Mouse (Mus musculus) left cerebral cortex, adult 2 months (tissue): ENCODE measurements at regions not wholly inside any gene's neighbourhood (a gene's known extent, or its start where the extent isn't known, plus 50 kb on each side); places are given as distances from the start of the nearest gene placed in this dataset.

Experiments used
- DNase-seq, 2 experiments: peaks; one replicate each; pipeline ENCODE4 v3.0.0; 2021 to 2022; ENCODE audit warnings: low spot score in 2 of 2, mixed read lengths in 1 of 2; ENCODE audit errors: extremely low spot score in 1 of 2
- H3K27ac ChIP-seq: fragments of 200-600 bp; 2 replicates; pipeline ENCODE4 v1.8.1; 2022
- H3K4me3 ChIP-seq: fragments of 200-600 bp; 2 replicates; pipeline ENCODE4 v1.8.1; 2022
- CTCF ChIP-seq: fragments of 200-600 bp; IDR thresholded peaks from 2 replicates; pipeline ENCODE4 v1.8.1; 2022; ENCODE audit warnings: antibody characterized with exemption, mild to moderate bottlenecking, moderate library complexity
- intact Hi-C: fragments of 180-260 bp; cut with DNase I; formaldehyde crosslinking; loops from one replicate; pipeline ENCODE4 v1.15.1; 2025

GRCm38 (mm10) chr14:72292656-72293299 lies 198.9 kb downstream of the Gm9195 start:
- no peak overlapping the region for H3K27ac ChIP-seq
- TF ChIP-seq CTCF, result no peak
- peak; percentile 11 for DNase-seq
- intact Hi-C loops, result loop anchor here (2.0 to 5.0 kb wide), 6 partner anchors 105 to 1512 kb away; no protein-coding TSS in a partner anchor
- H3K4me3 ChIP-seq, result no peak overlapping the region

GRCm38 (mm10) chr14:72277309-72277708 lies 214.3 kb downstream of the Gm9195 start:
- H3K4me3 ChIP-seq, result no peak overlapping the region
- no peak for TF ChIP-seq CTCF
- no peak overlapping the region for H3K27ac ChIP-seq
- no peak for DNase-seq
- intact Hi-C loops, result no loop called here

GRCm38 (mm10) chr14:72259255-72259654 lies 232.4 kb downstream of the Gm9195 start:
- Histone ChIP-seq H3K4me3 (no peak overlapping the region), H3K27ac (no peak overlapping the region)
- intact Hi-C loops, result no loop called here
- TF ChIP-seq CTCF, result no peak
- no peak for DNase-seq

- peak in 1 of 2 experiments; percentile 17 for DNase-seq
- H3K27ac ChIP-seq, result peak overlapping the region; percentile 59
- TF ChIP-seq CTCF, result no peak
- intact Hi-C loops, result no loop called here
- no peak overlapping the region for H3K4me3 ChIP-seq
Measured at GRCm38 (mm10) chr14:72241872-72242271, 249.8 kb downstream of the Gm9195 start.

- intact Hi-C loops, result no loop called here
- no peak for TF ChIP-seq CTCF
- no peak overlapping the region for H3K27ac ChIP-seq
Measured at GRCm38 (mm10) chr14:72240272-72240671, 251.4 kb downstream of the Gm9195 start.

GRCm38 (mm10) chr14:72238344-72238743 lies 253.3 kb downstream of the Gm9195 start:
- peak overlapping the region; percentile 66; the same call in 1 of the 2 replicates for H3K27ac ChIP-seq
- DNase-seq, result peak in 1 of 2 experiments; percentile 31
- H3K4me3 ChIP-seq, result no peak overlapping the region
- intact Hi-C loops, result loop anchor here (1.0 to 5.0 kb wide), 7 partner anchors 174 to 908 kb away; no protein-coding TSS in a partner anchor
- no peak for TF ChIP-seq CTCF

More at GRCm38 (mm10) chr14:72240272-72240671, 251.4 kb downstream of the Gm9195 start:
- DNase-seq, result no peak
- H3K4me3 ChIP-seq, result no peak overlapping the region

- peak in 1 of 2 experiments; percentile 32 for DNase-seq
- TF ChIP-seq CTCF, result no peak
- intact Hi-C loops, result loop anchor here (1.0 to 5.0 kb wide), 2 partner anchors 506 to 647 kb away; no protein-coding TSS in a partner anchor
- Histone ChIP-seq H3K27ac (peak overlapping the region; percentile 32; the same call in 1 of the 2 replicates), H3K4me3 (no peak overlapping the region)
Measured at GRCm38 (mm10) chr14:72234234-72235075, 257.2 kb downstream of the Gm9195 start.

- TF ChIP-seq CTCF, result no peak
- Histone ChIP-seq H3K4me3 (no peak overlapping the region), H3K27ac (no peak overlapping the region)
- intact Hi-C loops, result no loop called here
- no peak for DNase-seq
Measured at GRCm38 (mm10) chr14:72227853-72228252, 263.8 kb downstream of the Gm9195 start.

GRCm38 (mm10) chr14:72227441-72227840 lies 264.2 kb downstream of the Gm9195 start:
- no peak for TF ChIP-seq CTCF
- H3K4me3 ChIP-seq, result no peak overlapping the region
- no peak overlapping the region for H3K27ac ChIP-seq
- no peak for DNase-seq
- intact Hi-C loops, result no loop called here

GRCm38 (mm10) chr14:72226946-72227345 lies 264.7 kb downstream of the Gm9195 start:
- intact Hi-C loops, result no loop called here
- no peak for TF ChIP-seq CTCF

GRCm38 (mm10) chr14:72222836-72223235 lies 268.8 kb downstream of the Gm9195 start:
- intact Hi-C loops, result no loop called here
- Histone ChIP-seq H3K27ac (no peak overlapping the region), H3K4me3 (no peak overlapping the region)
- no peak for TF ChIP-seq CTCF
- DNase-seq, result no peak

More at GRCm38 (mm10) chr14:72226946-72227345, 264.7 kb downstream of the Gm9195 start:
- no peak for DNase-seq
- H3K27ac ChIP-seq, result no peak overlapping the region
- H3K4me3 ChIP-seq, result no peak overlapping the region

GRCm38 (mm10) chr14:72219523-72219922 lies 272.1 kb downstream of the Gm9195 start:
- TF ChIP-seq CTCF, result no peak
- no peak overlapping the region for H3K27ac ChIP-seq
- intact Hi-C loops, result no loop called here
- no peak for DNase-seq
- H3K4me3 ChIP-seq, result no peak overlapping the region
